Mouse (Mus musculus) retina, embryonic 14.5 days (tissue): ENCODE results near the gene Sfn.
A peak's percentile ranks its signal among the peaks of the same experiment; 100 is the strongest.
"Not testable (repeated sequence)": the region's sequence is repeated elsewhere in the genome, so short reads cannot be mapped to it uniquely, and the experiment has no call there.

Experiments
- DNase-seq: peaks from one replicate; pipeline ENCODE4 v3.0.0-alpha.2; 2015; ENCODE audit warnings: low spot score

Sfn gene

DNA sequence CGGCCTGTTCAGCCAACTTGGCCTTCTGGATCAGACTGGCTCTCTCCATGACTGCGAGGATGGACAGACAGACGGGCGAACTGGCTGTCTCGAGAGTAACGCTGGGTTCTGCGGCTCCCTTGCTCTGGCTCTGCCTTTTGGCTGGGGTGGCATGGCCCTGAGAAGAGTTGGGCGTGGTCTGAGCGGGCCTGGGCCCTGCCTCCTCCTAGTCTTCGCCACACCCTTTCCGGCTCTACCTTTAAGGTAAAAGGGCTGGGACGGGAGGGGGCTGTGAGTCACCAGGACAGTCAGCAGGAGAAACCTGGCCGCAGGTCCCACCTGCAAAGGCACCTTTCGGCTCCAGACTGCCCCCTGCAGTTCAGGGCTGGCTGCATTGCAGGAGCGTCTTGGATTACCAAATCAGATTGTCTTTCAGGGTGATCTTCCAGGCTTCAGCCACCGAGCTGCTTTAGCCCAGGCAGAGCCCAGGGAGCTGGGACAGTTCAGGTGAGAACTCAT, at the start of gene Sfn:
TSS of gene Sfn (minus strand) at position 448 of the 498 bp plus-strand sequence.
- peak; percentile 42 for DNase-seq

DNA sequence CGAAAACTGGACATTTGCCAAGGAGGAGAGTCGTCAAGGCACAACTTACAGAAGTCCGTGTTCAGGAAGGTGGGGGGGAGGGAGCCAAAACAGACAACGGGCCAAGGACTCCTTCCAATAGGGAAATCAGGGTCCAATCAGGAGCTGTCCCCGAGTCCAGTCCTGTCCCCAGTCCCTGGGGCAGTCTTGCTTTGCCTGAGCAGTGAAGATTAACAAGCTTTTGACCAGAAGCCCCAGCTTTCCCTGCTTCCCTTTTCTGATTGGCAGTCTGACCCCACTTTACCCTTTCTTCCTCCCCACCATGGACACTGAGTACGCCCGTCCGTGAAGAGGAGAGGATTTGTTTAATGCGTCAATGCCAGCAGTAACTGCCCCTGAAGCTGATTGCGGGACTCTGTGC, 49.5 kb upstream of the Sfn start:
- no peak for DNase-seq

DNA sequence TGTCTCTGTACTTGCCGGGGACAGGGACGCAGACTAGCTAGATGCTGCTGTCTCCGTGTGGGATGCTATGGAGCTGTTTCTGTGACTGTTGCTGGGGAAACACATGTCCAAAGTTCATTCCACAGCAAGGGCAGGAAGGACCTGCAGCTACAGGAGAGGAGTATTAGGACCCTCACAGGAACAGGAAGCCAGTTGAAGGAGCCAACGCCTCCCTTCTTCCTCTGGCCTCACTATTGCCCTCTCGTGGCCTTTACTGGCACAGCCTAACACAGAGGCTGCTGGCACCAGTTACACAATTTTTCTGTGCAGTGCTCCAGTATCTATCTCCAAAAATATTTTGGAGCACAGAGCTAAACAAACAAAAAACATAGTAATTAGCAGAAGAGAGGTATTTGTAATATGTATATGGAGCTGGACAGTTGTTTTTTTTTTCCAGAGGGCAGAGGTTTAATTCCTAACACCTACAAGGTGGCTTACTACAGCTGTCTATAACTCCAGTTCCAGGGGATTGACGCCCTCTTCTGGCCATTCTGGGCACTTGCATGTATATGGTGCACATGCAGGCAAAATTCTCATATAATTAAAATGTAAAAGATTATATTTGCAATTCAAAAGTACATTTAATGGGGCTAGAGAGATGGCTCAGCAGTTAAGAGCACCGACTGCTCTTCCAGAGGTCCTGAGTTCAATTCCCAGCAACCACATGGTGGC, 48.2 kb upstream of the Sfn start, which contains the start of gene Zdhhc18:
TSS of gene Zdhhc18 (minus strand) at position 166 of the 711 bp plus-strand sequence.
- DNase-seq = peak; percentile 83

DNA sequence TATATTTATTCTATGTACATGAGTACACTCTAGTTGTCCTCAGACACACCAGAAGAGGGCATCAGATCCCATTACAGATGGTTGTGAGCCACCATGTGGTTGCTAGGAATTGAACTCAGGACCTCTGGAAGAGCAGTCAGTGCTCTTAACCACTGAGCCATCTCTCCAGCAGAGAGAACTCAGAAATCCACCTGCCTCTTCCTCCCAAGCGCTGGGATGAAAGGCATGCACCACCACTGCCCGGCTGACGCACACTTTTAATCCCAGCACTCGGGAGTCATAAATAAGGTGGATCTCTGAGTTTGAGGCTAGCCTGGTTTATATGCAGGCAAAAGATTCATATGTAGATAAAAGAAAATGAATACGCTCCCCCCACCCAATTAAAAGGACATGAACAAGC, 47.5 kb upstream of the Sfn start:
- not testable (repeated sequence) for DNase-seq

DNA sequence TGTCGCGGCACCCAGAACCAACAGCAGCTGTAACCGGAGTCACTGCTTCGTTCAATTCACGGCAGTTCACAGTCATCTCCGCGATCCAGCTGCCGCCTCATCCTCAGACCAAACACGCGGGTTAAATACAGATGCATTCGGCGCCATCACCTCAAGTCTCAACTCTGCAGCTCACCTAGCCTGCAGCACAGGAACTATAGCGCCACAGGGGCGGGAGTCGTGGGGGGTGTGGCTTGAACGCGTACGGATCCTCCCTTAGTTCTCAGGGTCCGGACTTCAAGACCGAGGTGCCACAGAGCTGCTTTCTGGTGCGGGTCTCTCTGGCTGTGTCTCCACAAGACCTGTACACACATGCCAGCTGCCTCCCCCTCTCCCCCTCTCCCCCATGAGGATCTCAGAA, 43.7 kb upstream of the Sfn start:
- no peak for DNase-seq

DNA sequence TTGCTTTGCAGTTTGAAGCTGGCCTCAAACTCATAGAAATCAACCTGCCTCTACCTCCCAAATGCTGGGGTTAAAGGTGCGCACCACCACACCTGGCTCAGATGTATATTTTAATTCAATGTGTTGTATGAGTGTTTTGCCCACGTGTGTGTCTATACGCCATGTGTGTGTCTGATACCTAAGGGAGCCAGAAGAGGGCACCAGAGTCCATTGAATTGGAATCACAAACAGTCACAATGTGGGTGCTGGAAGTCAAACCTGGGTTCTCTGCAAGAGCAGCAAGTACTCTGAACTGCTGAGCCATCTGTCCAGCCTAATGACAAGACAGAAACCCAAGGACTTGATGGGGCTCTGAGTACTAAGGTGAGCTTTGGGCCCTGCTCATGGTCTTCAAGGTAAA, 43.2 kb upstream of the Sfn start:
- DNase-seq = no peak

DNA sequence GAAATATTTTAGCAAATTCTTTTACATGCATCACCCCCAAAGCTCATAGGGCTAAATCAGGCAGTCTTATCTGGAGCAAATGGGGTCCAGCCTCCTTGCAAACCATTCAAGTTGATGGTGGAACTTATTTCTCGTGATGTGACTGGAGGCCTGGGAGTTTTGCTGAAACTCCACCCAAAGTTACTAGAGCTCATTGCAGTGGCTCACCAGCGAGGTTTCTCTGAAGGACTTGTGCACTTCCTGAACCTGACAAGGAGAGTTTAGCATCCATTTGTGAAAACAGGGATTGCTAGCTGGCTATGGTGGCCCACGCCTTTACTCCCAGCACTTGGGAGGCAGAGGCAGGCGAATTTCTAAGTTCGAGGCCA, 32.1 kb upstream of the Sfn start:
- no peak for DNase-seq

DNA sequence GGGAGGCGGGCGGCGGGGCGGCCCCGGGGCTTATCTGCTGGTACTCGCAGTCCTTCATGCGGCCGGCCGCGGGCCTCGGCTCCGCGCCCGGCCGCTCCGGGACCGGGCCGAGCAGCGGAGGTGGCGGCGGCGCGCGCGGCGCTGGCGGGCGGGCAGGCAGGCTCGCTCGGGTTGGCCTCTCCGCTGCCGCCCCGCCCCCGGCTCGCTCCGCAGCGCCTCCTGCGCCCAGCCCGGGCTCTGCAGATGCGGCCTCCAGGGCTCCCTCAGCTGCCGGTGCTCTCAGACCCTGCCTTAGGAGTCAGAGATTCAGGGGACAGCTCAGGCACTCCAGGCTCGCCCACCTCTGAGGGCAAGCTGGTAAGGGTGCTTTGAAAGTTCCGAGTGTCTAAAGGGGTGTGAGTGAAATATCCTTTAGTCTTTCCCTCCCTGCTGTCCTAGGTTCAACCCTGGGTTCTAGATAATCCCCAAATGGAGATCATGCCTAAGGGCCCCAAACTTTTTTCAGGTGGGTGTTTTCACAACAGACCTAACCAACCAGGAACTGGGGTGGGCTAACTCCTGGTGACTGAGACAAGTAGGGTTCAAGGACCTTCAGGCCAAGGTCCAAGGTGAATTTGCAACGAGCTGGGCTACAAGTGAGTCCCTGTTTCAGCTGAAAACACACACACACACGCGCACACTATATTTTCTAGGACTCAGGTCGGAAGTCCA, 31.5 kb upstream of the Sfn start:
- DNase-seq = peak; percentile 90

DNA sequence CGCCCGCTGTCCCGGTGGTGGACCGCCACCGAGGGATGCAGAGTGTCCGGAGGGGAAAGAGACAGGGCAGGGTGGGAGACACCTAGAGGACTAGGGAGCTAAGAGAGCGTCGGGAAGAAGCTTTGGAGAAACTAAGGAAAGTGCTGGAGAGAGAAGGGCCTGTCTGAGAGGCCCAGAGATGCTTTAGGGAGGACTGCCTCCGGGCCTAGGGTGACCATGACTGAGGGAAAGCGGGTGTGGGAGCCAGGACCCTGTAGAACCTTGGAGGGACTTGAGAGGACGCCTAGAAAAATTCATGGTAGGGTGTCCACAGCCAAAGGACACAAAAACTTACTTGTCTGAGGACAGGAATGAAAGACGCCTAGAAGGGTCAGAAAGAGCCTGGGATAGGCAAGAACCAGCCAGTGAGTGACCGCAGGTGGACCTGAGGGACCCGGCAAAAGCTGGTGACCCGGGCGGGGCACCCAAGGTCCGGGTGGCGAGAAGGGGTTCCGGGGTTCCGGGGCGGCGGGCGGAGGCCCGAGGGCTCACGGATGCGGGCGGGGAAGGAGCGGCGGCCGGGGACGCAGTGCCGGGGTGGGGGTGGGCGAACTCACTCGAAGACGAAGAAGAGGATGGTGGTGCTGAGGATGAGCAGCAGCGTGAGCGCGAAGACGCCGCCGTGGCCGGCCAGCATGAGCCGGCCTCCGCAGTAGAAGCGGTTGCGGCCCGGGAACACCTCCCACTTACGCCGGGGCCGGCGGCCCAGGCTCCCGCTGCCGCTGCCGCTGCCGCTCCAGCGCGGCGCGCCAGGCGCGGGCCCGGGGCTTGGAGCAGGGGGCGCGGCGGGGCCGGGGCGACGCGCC, 30.7 kb upstream of the Sfn start:
- DNase-seq = peak; percentile 59

DNA sequence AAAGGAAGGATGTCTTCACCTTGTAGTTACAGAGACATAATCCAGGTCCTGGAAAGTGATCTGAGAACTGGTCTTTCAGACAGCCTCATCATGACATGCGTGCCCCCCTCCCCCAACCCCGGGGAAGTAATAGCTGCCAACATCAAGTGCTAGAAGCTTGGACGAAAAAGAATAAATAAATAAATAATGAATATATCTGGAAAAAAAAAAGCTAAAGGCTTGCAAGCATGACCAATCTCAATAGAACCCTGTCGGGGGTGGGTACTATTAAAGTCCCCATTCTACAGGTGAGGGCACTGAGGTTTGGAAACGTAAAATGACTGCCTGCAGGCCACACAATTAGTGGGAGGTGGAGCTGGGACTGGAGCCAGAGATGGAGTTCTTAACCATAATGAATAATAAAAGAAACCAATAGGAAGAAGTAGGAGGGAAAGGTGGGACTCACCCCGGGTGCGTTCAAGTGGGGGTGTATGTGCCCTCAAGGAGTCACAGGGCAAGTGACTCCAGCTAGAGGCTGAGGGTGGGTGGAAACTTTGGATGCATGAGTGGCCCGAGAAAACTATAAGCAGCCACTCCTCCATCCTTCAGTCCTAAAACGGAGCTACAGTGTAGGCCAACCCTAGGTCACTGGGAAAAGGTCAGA, 29.9 kb upstream of the Sfn start:
- no peak for DNase-seq

DNA sequence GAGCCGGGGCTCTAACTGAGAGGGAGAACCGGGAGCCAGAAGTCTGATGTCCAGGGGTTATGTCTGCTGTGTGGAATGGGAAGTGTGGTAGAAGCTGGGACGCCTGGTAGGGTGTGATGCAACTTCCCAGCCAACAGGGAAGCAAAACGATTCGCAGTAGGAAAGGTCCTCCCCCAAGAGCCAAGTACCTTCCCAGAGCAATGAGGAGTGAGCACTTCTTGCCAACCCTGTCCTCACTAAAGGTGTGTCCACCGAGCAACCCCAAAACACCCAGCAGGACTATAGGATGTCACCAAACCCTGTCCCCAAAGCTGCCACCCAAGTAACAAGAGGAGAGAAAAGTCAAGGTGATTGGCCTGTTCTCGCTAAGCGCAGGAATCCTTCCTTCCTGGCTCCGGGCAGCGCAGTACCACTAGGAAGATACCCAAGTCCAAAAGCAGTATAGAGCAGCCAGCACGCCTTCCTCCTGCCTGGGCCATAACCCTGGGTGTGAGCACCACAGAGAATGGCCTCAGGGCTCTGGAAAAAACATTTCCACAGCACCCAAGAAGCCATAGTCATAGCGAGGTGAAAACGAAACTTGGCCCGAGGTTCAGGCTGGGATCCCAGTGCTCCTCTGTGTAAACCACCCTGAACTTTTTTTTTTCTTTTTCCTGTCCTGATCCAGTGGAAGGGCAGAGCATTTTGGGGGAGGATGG, 29.3 kb upstream of the Sfn start:
- no peak for DNase-seq

DNA sequence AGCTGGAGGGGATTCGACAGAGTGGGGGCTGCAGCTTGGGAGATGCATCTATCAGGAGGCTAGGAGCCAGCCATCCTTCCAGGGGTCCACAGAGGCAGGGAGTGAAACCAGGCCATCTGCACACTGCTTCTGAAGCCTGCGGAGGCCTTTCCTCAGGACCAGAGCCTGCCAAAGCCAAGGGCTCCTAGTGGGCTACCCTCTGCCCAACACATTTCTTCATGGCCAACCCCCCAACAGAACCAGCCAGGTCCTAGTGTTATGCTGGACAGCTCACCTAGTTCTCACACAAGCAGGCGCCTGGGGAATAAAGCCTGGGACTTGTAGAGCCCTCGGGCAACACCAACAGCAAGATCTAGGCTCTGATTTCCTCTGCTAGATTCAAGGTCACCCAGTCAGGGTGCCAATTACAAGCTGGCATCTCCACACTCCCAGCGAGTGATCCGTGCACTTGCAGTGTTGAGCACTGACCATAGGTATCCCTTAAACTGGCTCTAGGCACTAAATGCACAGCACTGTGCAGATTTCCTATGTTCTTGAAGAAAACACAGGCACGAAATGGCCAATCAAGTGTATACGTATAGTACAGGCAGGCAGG, 28.5 kb upstream of the Sfn start:
- DNase-seq = no peak

DNA sequence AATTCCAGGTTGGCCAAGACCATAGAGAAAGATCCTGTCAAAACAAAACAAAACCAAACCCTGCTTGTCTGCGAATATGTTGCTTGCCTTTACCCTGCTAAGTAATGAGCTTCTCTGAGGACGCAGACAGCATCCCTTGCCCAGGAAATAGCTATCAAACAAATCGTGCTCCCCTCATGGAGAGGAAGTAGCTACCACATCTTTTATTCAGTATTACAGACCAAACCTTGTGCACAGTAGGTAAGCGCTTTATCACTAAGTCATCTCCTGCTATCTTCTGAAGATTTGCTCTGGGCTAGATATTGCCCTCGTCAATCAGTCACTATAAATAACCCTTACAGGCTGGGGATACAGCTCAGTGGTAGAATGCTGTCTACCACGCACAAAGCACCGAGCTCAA, 27.2 kb upstream of the Sfn start:
- no peak for DNase-seq

DNA sequence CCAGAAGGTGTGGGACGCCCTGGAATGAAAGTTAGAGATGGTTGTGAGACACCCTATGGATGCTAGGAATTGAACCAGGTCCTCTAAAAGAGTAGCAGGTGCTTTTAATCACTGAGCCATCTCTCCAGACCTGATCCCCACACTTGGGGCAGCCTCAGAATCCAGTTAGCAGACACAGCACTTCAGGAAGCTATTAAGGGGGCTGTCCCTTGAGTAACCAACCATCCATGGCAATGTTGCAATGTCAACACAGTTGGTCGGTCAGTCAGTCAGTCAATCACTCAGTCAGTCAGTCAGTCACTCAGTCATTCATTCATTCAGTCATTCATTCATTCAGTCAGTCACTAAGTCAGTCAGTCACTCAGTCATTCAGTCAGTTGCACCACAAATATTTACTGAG, 26.5 kb upstream of the Sfn start:
- no peak for DNase-seq

DNA sequence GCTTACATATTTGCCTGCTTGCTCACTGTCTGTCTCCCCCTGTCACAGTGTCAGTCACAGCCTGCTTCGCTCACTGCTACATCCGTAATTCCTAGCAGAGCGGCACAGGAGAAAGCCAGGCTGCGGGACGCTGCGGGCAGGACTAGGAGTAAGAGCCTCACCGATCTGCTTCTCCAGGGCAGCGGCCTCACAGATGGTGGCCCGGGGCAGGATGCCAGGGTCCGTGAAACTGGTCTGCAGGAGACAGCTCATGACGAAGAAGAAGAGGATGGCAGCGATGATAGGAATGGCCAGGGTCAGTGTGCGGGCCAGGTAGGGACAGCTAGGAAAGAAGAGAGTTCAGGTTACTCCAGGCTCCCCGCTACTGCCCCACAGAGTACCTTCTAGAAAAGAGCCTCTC, 25.1 kb upstream of the Sfn start:
- DNase-seq = no peak

DNA sequence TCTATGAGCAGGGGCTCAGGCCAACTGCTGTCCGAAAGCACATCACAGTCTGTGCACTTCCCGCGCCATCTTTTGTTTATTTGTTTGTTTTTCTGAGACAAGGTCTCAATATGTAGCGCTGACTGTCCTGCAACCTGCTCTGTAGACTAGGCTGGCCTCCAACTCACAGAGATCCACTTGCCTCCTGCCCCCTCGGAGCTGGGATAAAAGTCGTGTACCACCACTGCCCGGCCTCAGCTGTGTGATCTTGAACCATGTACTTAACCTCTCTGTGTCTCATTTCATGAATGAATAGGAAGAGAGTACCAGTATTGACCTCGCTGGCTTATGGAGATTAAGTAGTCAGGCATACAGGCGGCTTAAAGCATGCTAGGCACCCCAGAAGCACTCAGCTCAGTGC, 24.7 kb upstream of the Sfn start:
- no peak for DNase-seq

DNA sequence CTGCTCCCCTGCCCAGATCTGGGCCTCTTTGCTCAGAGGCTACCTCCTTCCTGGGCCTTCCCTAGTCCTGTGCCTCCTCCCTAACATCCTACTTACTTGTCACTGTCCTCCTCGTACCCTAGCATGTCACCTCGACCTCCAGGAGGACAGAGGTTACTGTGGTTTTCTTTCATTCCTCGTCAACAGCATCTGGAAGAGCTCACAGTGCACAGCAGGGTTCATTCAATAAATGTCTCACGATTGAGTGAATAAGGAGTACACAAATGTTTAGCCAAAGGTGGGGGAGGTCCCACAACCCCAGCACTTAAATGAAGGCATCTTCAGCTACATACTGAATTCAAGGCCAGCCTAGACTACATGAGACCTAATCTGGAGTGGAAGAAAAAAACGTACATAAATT, 24.3 kb upstream of the Sfn start:
- DNase-seq = no peak

DNA sequence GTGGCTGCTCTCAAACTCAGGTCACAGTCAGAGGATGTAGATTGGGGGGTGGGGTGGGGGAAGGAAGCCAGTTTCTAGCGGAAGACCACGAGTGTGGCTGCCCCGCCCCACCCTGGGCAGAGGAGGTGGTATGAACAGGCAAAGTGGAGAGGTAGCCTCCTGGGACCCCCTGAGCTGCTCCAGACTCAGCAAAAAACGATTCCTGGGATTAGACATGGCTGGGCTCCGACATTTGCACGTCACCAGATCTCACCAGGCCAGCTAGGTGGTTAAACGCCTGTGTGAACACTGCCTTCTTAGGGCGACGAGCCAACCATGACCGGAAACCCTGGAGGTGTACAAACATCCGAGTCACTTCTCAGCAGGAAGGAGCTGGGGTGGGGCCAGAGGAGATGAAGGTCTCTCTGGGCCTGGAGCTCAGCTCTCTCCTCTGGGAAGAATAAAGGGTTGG, 23.7 kb upstream of the Sfn start:
- DNase-seq = no peak

DNA sequence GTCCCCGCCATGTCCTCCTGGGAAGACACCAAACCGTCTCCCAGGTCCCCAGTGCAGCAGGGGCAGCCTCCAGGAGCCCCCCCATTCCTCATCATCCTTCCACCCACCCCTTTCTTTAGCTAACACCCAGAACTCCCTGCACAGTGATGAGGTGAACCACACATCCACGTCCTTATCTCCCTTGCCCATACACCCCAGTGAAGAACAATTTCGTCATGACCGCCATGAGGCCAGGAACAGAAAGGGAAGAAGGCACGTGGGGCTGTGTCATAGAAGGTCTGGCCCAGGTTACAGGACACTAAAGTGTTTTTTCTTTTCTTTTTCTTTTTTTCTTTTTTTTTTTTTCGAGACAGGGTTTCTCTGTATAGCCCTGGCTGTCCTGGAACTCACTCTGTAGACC, 22.9 kb upstream of the Sfn start:
- DNase-seq = no peak

DNA sequence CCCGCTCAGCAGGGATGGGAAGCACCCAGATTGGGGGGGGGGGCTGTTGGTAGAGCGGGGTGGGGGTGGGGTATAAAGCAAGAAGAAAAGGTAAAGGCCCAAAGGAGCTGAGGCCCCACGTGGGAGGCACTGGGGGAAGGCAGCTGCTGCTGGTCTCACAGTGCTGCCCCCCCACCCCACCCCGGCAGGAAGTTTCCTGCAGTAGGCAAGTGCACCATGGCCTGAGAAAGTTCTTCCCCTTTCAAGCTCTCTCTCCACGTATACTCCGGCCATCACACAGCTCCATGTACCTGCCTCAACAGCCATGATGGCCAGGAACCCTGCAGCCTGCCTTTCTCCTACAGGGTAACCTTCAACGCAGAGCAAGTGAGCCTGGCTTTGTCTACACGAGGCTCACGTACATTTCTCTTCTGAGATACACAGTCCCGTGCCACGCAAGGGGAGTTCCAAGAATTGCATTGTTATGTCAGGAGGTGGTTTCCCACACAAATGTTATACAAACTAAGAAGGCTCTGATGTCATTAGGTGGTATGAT, 20.3 kb upstream of the Sfn start:
- DNase-seq = no peak

DNA sequence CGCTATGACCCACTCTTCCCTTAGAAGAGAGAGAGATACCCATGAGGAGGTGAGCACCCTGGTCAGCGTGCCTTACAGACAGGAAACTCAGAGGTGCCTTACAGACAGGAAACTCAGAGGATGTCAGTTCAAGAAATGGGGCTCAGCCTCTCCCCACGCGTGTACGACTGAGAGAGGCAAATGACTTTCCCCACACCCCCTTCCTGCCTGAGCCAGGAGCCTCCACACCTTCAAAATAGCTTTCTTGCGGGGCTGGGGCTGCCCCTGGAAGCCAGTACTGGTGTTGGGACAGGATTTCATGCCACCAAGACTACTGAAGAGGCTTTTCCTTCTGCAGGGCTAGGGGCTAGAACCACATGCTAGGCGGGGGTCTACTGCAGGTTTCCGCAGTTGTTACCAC, 18.7 kb upstream of the Sfn start:
- no peak for DNase-seq
